Mouse (Mus musculus): ENCODE results near the gene Arfip2.

DNA sequence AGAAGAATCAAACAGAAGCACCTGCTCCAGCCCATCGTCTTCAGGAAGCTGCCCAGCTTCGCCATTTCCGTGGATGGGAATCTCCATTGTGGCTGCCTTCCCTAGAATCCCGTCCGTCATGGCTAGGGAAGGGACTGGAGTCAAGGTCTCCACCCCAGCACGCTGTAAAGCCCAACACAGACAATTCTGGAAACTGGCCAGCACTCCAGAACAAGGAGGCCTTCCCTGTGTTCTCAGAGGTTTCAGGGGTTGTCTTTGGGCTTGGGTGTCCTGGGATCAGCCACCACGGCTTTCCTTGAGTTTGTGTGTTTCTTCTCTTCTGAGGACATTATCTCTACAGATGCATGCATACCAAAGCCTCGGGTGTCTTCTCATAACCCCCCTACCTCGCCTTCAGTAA lies 912 bp downstream of the Arfip2 start:
- no peak for TF ChIP-seq CTCF (IDR thresholded peaks at IDR 0.05; ENCODE audit: low read depth, low read length)
- no peak for TF ChIP-seq EP300 (IDR thresholded peaks at IDR 0.05; ENCODE audit: insufficient read depth, low read depth, low read length)
